Mouse (Mus musculus): Measurements from ENCODE around the gene 4930407I10Rik.

4930407I10Rik gene

GRCm38 (mm10) chr15:82058719-82059201 is at the start of gene 4930407I10Rik:
Gene 4930407I10Rik (plus strand): TSS chr15:82059151.
- in situ Hi-C loops (cut with MboI), result no loop called here

GRCm38 (mm10) chr15:82011947-82012346 is 47.0 kb upstream of the 4930407I10Rik start:
- in situ Hi-C loops (cut with MboI), result no loop called here

GRCm38 (mm10) chr15:82014745-82015391 is 44.1 kb upstream of the 4930407I10Rik start:
- in situ Hi-C loops (cut with MboI), result no loop called here

GRCm38 (mm10) chr15:82015392-82016100 is 43.4 kb upstream of the 4930407I10Rik start:
- in situ Hi-C loops (cut with MboI), result no loop called here

- in situ Hi-C loops (cut with MboI), result no loop called here
Observed at GRCm38 (mm10) chr15:82016101-82016808, 42.7 kb upstream of the 4930407I10Rik start.

- in situ Hi-C loops (cut with MboI), result no loop called here
Observed at GRCm38 (mm10) chr15:82016830-82017229, 42.1 kb upstream of the 4930407I10Rik start.

- in situ Hi-C loops (cut with MboI), result no loop called here
Observed at GRCm38 (mm10) chr15:82017461-82017860, 41.5 kb upstream of the 4930407I10Rik start.

- in situ Hi-C loops (cut with MboI), result no loop called here
Observed at GRCm38 (mm10) chr15:82019288-82019687, 39.7 kb upstream of the 4930407I10Rik start.

- in situ Hi-C loops (cut with MboI), result no loop called here
Observed at GRCm38 (mm10) chr15:82022535-82023088, 36.3 kb upstream of the 4930407I10Rik start.

- in situ Hi-C loops (cut with MboI), result no loop called here
Observed at GRCm38 (mm10) chr15:82023965-82024635, 34.9 kb upstream of the 4930407I10Rik start.

GRCm38 (mm10) chr15:82027276-82027675 is 31.7 kb upstream of the 4930407I10Rik start:
- in situ Hi-C loops (cut with MboI), result no loop called here

GRCm38 (mm10) chr15:82027726-82028125 is 31.2 kb upstream of the 4930407I10Rik start:
- in situ Hi-C loops (cut with MboI), result no loop called here

- in situ Hi-C loops (cut with MboI), result no loop called here
Observed at GRCm38 (mm10) chr15:82032386-82032785, 26.6 kb upstream of the 4930407I10Rik start.

GRCm38 (mm10) chr15:82033762-82034161 is 25.2 kb upstream of the 4930407I10Rik start, which contains the start of gene Desi1:
Gene Desi1 (minus strand): TSS chr15:82033862.
- in situ Hi-C loops (cut with MboI), result no loop called here

- in situ Hi-C loops (cut with MboI), result no loop called here
Observed at GRCm38 (mm10) chr15:82035904-82036689, 22.9 kb upstream of the 4930407I10Rik start.

GRCm38 (mm10) chr15:82040650-82041049 is 18.3 kb upstream of the 4930407I10Rik start:
- in situ Hi-C loops (cut with MboI), result no loop called here

GRCm38 (mm10) chr15:82044166-82044784 is 14.7 kb upstream of the 4930407I10Rik start:
- in situ Hi-C loops (cut with MboI), result no loop called here

- in situ Hi-C loops (cut with MboI), result no loop called here
Observed at GRCm38 (mm10) chr15:82046246-82046891, 12.6 kb upstream of the 4930407I10Rik start.

GRCm38 (mm10) chr15:82047080-82047883 is 11.7 kb upstream of the 4930407I10Rik start, which contains the start of gene Snu13:
Gene Snu13 (minus strand): TSS chr15:82047598.
- in situ Hi-C loops (cut with MboI), result no loop called here
